Mouse (Mus musculus): ENCODE measurements around the gene Bard1.

Bard1 gene

GRCm38 (mm10) chr1:71102344-71103173 is at the start of gene Bard1:
Gene Bard1, minus strand, starts transcription at chr1:71103146.
- DNase-seq, result peak; percentile 72

DNA sequence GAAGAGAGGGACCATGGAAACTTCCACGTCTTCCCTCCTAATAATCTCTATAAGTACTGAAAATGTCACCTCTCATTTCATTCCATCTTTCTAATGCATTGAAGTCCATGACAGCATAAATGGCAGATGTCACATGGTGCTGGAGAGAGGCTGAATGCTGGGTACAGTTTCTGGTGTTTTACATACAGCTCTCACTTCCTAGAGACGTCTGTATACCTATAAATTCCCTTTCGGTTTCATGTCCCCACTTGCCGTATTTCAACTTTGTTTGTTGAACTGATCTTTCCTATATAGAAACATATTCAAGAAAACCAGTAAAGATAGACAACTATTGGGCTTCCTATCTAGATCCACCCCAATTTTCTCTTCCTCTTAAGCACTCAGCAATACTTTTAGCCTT is 24.2 kb upstream of the Bard1 start:
- no peak for DNase-seq

DNA sequence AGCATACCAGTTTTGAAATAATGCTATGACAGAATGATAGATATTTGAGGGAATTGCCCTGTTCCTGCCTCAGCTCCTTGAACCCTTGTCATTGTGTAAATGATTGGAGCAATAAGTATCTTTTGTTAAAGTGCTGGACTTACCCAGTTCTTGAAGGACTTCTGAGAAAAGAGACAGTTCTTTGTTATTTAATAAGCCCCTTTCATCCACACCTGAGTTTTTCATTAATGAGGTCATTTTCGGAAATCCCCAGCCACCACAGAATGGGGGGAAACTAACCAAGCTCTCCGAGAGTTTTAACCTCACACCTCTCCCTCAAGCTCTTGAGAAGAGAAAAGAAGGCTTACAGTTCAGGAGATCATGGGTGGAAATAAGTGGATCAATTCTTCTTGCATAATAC is 15.6 kb upstream of the Bard1 start:
- no peak for DNase-seq

DNA sequence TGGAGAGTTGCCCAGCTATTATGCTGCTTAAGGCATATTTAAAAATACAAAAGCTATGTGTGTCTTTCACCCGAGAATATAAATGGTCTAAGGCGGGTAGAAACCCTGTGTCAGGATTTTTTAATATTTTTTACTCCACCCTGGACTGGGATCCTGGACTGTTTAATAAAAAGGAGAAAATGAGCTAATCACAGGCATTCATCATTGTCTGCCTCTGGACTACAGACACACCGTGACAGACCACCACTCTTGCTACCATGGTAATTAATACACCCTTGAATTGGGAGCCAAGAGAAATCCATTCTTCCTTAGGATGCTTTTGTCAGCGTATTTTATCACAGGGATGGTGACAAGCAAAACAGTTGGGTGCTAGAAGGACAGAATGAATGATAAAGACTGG is 14.3 kb upstream of the Bard1 start:
- no peak for DNase-seq

DNA sequence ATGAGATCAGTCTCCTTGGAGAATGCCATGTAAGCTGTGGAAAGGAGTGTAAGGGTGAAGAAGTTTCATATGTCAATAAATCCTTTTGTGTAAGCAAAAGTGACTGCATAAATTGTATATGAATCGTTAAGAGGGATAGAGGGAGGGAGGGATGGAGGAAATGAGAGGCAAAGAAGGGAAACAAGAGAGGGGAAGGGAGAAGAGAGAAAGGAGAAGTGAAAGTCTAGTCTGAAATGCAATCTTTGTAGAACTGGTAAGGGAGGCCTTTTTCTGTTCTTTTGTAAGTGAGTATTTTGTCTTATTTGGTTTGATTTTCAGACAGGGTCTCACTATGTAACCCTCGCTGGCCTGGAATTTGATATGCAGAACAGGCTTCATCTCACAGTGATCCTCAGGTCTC is 12.8 kb upstream of the Bard1 start:
- no peak for DNase-seq

- no peak for DNase-seq
Measured at GRCm38 (mm10) chr1:71109858-71110257, 6.9 kb upstream of the Bard1 start.

DNA sequence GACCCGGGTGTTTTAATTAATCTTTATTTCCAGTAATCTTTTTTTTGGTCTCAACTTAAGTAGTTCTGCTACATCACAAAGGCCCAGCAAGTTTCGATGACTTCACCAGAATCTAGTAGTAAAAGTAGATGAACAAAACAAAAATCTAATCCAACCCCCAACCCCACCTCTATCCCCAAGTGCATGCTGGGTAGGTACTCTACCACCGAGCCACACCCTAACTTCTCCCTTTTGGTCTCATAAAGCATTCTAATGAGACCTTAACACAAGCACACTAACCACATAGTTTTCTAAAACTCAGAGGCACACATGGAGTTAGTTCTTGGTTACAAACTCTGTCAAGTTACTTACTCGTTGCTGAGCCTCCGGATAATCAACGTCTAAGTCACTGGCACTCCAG is 3.2 kb upstream of the Bard1 start:
- DNase-seq, result no peak

DNA sequence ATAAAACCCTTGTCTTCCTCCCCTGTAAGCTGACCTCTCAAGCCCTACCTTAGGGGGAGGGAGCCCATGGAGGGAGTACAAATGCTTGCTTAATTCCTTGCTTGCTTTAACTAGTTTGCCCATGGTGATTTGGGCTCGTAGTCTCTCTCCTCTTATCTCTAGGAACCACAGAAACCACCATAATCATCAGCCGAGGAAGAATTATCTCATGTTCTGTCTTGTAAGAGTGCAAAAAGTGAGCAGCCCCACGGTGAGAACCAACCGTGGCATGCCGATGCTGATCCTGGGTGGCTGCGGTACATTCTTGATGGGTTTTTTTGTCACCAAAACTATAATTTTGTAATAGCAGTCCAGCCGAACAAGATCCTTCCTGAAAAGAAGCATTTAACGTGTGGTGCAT is 2.8 kb upstream of the Bard1 start:
- no peak for DNase-seq

DNA sequence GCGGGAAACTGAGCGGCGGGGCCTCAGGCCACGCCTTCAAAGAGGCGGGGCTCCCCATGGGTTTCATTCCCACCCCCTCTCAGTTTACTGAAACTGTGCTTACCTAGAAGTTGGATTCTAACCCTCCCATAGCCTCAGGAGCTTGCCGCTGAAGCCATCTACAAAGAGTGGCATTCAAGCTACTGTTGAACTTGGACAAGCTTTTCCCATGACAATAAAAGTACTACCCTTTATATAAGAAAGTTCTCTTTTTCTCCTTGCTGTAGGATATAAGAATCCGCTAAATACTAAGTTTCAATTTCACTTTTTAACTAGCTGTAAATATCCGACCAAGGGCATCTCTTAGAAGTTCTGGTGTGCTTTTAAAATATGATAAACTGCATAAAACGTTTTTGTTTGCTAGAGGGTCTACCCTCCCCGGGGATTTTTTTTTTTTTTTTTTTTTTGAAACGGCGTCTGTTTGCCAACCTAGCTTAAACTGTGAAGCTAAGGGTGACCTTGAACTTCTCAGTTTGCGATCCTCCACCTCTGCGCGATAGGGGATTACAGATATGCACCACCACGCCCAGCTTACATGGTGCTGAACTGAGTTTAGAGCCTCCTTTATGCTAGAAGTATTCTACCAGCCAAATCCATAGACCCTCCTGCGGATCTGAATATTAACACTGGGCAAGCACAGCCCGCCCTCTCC is 373 bp upstream of the Bard1 start:
- no peak for DNase-seq

DNA sequence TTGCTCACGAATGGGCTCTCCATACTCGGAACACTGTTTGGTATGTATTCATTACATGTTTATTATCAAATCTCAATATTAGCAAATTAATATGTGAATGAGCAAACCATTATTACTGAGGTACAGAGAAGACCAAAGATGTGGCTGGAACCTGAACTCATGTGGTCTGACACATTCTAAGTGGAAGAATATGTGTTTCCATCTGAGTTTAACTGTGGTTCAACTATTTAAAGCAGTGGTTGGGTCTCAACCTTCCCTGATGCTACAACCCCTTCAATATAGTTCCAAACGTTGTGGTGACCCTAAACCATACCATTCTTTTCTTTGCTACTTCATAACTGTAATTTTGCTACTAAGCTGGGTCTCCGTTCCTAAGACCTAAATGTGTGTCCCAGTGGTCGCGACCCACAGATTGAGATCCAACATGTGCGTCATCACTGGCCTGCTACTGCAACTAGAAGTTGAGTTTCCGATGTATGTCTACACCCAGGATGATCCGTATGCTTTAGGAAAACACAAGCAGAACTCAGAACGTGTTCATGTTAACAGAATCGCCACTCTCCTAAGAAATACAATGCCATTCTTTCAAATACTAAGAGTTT is 1.5 kb downstream of the Bard1 start:
- no peak for DNase-seq

DNA sequence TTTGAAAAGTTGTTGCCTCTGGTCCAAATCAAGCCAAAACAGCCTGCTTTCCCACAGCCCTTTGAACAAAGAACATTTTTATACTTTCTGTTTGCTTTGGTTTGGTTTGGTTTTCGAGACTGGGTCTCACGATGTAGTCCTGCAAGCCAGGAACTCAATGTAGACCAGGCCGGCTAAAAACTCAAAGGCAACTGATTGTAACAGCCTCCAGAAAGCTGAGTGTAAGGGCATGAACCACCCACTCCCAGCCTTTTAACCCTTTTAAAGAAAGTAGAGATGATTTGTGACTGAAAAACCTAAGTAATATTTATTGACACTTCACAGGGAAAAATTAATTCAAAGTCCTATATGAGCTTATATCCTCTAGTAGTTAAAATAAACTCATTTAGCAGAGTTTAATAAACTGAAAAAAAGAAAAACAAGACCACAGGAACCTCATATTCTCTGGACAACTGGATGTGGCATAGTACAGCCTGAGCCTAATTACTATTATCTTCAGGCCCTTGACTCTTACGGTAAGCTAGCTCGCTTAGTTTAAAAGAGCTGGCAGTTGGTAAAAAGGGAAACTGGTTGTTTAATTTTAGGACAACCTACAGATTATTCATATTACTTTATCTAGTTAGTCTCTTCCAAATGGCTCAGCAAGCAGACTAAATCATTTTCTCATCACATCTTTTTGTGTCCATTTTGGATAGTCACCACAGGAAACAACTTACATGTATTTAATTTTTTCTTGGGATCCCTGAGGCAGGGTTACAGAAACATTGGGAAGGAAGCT is 2.2 kb downstream of the Bard1 start:
- DNase-seq, result no peak

DNA sequence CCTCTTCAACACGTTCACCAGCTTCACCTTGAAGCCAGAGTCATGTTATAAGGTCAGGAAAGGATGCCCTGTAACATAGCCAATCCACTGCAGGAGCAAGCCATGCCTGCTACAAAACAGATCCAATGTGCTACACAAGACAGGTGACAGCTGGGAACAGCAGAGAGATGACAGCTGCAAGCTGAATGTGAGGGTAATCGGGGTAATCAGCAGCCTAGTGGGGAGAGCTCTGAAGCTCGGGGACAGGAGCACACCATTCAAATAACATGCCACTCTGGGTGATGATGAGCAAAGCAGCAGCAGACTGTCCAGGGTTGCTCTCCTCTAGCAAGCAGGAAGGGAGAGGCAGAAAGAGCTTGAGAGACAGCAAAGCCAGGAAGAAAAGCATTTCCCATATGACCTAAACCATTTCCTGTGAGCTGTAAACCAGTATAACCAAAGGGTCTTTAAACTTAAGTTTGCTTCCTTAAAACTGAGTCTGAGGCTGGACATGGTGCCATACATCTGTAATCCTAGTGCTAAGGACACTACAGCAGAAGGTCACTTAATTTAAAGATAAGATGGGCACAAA is 2.9 kb downstream of the Bard1 start:
- no peak for DNase-seq

DNA sequence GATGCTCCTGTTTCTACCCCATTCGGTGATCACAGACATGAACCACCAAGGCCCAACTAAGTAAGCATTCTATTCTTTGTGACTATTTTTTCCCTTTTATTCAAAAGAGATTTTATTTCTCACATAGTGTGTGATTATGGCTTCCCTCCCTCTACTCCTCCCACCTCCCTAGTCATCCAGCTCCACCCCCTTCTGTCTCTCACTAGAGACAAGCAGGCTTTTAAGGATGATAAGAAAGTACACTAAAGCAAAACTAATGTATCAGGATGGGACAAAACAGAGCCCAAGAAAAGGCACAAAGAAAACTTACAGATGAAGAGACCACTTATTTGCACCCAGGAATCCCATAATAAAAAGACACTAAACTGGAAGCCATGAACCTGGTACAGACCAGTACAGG is 6.9 kb downstream of the Bard1 start:
- DNase-seq, result no peak

DNA sequence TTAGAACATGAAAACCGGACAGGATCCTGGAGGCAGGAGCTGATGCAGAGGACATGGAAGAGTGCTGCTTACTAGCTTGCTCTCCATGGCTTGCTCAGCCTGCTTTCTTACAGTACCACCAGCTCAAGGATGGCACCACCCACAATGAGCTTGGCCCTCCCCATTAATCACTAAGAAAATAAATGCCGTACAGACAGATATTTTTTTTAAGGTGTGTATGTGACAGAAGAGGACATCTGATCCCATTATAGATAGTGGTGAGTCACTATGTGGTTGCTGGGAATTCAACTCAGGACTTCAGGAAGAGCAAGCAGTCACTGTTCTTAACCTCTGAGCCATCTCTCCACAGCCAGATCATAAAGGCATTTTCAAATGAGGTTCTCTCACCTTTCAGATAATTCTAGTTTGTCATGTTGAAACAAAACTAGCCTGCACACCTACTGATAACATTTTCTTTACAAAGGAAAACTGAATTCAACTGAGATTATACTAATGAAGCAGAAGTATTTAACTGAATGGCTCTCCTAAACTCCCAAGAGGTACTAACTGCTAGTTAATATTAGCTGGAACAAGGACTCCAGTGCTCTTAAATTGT is 7.6 kb downstream of the Bard1 start:
- DNase-seq, result no peak

- no peak for DNase-seq
Measured at GRCm38 (mm10) chr1:71075651-71076050, 27.3 kb downstream of the Bard1 start.

DNA sequence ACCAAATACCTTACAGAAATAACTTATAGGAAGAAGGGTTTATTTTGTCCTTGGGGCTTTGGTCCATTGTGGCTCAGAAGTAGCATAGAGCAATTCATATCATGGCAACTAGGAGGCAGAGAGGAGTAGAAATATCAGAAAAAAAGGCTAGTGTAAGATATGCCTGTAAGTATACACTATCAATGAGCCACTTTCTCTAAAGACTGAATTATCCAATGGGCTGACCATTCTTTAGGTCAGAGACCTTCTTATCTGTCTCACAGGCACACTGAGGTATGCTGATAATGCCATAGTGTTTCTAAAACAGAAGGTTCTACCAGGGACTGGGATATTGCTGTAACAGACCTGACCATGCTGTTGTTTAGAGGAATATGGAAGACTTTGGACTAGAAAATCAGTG is 32.2 kb downstream of the Bard1 start:
- no peak for DNase-seq

GRCm38 (mm10) chr1:71068728-71069304 is 34.1 kb downstream of the Bard1 start:
- DNase-seq, result no peak

DNA sequence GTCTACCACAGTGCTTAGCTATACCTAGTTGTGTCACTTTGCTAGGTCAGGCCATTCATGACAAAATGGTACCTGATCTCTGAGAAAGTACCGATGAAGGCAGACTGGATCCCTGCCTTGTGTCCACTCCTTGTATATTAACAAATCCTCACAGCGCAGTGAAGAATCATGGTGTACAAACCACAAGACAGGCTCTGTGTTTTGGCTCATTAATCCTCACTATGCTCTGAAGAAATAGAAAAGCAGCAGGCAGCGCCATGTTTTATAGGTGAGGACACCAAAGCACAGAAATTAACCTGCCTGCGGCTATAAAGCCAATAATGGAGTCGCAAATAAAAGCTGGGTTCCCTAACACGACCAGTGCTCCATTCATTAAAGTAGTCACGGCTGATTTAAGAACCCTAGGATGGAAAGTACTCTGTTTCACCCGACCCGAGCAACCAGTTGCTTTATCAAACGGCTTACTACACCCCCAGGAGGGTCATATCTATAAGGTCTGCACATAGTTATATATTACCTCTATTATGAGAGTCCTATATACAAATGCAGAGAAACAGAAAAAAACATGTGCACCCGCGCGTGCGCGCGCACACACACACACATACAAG is 39.0 kb downstream of the Bard1 start:
- no peak for DNase-seq

DNA sequence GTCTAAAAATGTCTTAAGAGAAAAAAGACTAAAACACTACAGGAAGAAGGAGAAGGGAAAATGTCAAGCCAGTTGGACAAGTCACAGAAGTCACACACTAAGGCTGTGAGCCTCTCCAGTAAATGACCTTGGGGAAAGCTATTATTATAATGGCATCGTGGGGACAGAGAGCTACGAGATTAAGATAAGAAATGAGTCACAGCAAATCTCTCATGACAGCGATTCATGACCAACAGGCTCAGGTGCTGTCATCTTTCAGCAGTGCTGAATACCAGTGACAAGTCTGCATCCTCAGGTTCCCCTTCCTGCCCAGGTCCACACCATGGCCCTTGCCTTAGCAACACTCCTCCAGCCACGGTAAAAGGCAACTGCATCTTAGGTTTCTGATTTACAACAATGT is 46.8 kb downstream of the Bard1 start:
- no peak for DNase-seq

DNA sequence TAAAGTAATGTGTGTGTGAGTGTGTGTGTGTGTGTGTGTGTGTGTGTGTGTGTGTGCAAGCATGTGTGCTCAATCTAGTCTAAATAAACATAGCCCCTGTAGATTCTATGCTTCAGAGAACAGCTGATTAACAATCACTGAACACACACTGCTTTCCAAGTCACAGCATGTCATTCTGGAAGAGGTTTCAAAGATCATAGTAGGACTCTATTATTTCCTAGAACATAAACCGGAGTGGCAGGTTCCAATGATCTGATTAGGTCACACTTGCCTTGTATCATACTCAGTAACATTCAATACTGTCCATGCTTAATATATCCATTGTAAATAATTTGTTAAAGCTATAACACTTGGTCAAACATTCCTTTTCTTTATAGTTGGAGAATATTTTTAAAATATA is 47.5 kb downstream of the Bard1 start:
- no peak for DNase-seq

DNA sequence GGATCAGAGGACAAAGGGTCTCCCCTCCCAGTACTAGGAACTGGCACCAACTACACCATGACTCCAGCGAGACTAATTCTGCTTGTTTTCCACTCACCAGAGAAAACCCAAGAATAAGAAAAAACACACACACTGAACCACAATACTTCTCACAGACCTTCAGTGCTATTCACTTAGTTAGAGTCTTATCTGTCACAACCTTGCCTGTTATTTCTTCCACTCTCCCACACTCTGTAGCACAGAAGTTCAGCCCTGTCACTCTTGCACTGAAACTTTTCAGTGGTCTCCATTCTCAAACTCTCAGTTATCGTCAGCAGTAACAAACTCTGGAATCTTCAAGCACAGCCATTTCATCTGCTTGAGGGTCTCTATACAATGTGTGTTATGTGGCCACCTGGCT is 50.2 kb downstream of the Bard1 start:
- DNase-seq, result no peak

DNA sequence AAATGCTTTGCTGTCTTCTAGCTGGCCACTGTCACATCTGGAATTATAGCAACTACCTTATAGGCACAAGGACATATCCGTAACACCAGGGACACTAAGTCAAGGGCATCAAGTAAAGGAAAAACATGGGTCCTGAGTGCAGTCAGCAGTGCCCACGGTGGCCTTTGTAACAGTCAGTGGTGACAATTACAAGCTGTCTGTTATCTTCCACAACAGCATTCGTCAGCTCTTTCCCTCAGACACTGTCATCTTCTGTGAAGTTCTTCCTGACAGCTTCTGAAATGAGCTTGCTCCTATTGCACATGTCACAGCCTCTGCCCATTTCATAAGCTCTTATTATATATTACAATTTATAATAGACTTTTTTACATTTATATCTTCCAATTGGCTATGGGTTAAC is 50.7 kb downstream of the Bard1 start:
- no peak for DNase-seq
